Mouse (Mus musculus) lung, embryonic 14.5 days (tissue): ENCODE measurements around the gene 4833423E24Rik. TPM values are rescaled to one million over a fixed set of nuclear protein-coding genes. Genes with fewer than 3 reads are reported as not detected.

Source experiments
- ATAC-seq: fragments of 200-750 bp; cut with Nextera tagmentation; 2 replicates; pipeline ENCODE4 v1.8.0; 2017; ENCODE audit warnings: mild to moderate bottlenecking, moderate TSS enrichment, moderate library complexity; ENCODE audit not compliant: insufficient read depth
- DNase-seq: peaks from one replicate; pipeline ENCODE4 v3.0.0-alpha.2; 2015
- H3K27ac ChIP-seq: fragments of 300-500 bp; sonication (generic); 2 replicates; pipeline ENCODE4 v1.5.1; 2014; ENCODE audit warnings: low read depth, mild to moderate bottlenecking, moderate library complexity
- H3K27me3 ChIP-seq: fragments of 300-500 bp; sonication (generic); 2 replicates; pipeline ENCODE4 v1.6.1; 2014; ENCODE audit warnings: low read length, control low read depth; ENCODE audit not compliant: insufficient read depth
- H3K36me3 ChIP-seq: fragments of 300-500 bp; sonication (generic); 2 replicates; pipeline ENCODE4 v1.6.1; 2014; ENCODE audit warnings: control low read depth; ENCODE audit not compliant: insufficient read depth
- H3K4me1 ChIP-seq: fragments of 300-500 bp; sonication (generic); 2 replicates; pipeline ENCODE4 v1.6.1; 2014; ENCODE audit warnings: antibody characterized with exemption, control low read depth; ENCODE audit not compliant: insufficient read depth
- H3K4me2 ChIP-seq: fragments of 300-500 bp; sonication (generic); 2 replicates; pipeline ENCODE4 v1.6.1; 2014; ENCODE audit warnings: mild to moderate bottlenecking
- H3K4me3 ChIP-seq: fragments of 300-500 bp; sonication (generic); 2 replicates; pipeline ENCODE4 v1.5.1; 2014; ENCODE audit warnings: low read depth, low read length
- H3K9ac ChIP-seq: fragments of 300-500 bp; sonication (generic); 2 replicates; pipeline ENCODE4 v1.6.1; 2014
- H3K9me3 ChIP-seq: fragments of 300-500 bp; sonication (generic); 2 replicates; pipeline ENCODE4 v1.6.1; 2016; ENCODE audit warnings: low read depth, low read length, control low read depth
- CTCF ChIP-seq: IDR thresholded peaks from 2 replicates; pipeline ENCODE4 v1.5.1; 2016; ENCODE audit warnings: antibody characterized with exemption, low read depth
- WGBS: fragments of 180-500 bp; shearing (Covaris S2); extraction: QIAGEN DNeasy Blood & Tissue Kit; methylation state at CpG from one replicate; pipeline ENCODE4 v1.1.7; 2014; 5-methylcytosine and 5-hydroxymethylcytosine counted together
- polyA plus RNA-seq: library from polyadenylated mRNA; unstranded; fragments of >200 nt; fragmentation: Nextera tagmentation; extraction: Ambion mirVana; gene quantifications from 2 replicates; pipeline ENCODE4 v1.2.1, GENCODE M21; 2014

4833423E24Rik gene
- 0.14 TPM in 1 of 2 replicates, not detected in the other for polyA plus RNA-seq

- H3K4me2 ChIP-seq, result no peak within 1 kb of the TSS
- ATAC-seq, result no peak
- H3K4me1 ChIP-seq, result no peaks in the 10 kb centered on the region
- no peak within 1 kb of the TSS for H3K4me3 ChIP-seq
- WGBS, result 31% methylated on average over 3 of the region's 4 CpGs
- DNase-seq, result no peak
- no peaks in the 10 kb centered on the region for H3K36me3 ChIP-seq
- H3K27me3 ChIP-seq, result no peaks in the 10 kb centered on the region
- no peak for TF ChIP-seq CTCF
- H3K9me3 ChIP-seq, result no peaks in the 10 kb centered on the region
- no peak within 1 kb of the TSS for H3K27ac ChIP-seq
- H3K9ac ChIP-seq, result no peak within 1 kb of the TSS
These were observed at the start of gene 4833423E24Rik for GRCm38 (mm10) chr2:85518879-85519278. TSS of gene 4833423E24Rik (minus strand) at chr2:85519024.

- Histone ChIP-seq H3K4me3 (no peak overlapping the region), H3K4me2 (no peak overlapping the region), H3K9ac (no peak overlapping the region), H3K36me3 (no peaks in the 10 kb centered on the region), H3K4me1 (no peaks in the 10 kb centered on the region), H3K27ac (no peak overlapping the region), H3K27me3 (no peaks in the 10 kb centered on the region), H3K9me3 (no peaks in the 10 kb centered on the region)
- peak; percentile 86 for TF ChIP-seq CTCF
- ATAC-seq (no peak; the same call in 1 of the 2 replicates), DNase-seq (peak; percentile 77)
- WGBS, result 15% methylated on average over 4 of the region's 4 CpGs
These were observed 42.4 kb upstream of the 4833423E24Rik start for GRCm38 (mm10) chr2:85561187-85561586.

- no peaks in the 10 kb centered on the region for H3K36me3 ChIP-seq
- peak; percentile 1 for DNase-seq
- no peak overlapping the region for H3K9ac ChIP-seq
- no peak overlapping the region for H3K4me3 ChIP-seq
- H3K4me1 ChIP-seq, result no peaks in the 10 kb centered on the region
- H3K27ac ChIP-seq, result no peak overlapping the region
- H3K4me2 ChIP-seq, result no peak overlapping the region
- H3K27me3 ChIP-seq, result no peaks in the 10 kb centered on the region
- 41% methylated on average over 4 of the region's 4 CpGs for WGBS
- TF ChIP-seq CTCF, result no peak
- H3K9me3 ChIP-seq, result no peaks in the 10 kb centered on the region
- ATAC-seq, result no peak
These were observed 41.4 kb upstream of the 4833423E24Rik start for GRCm38 (mm10) chr2:85560226-85560625.

GRCm38 (mm10) chr2:85554806-85555205 is 36.0 kb upstream of the 4833423E24Rik start:
- H3K9ac ChIP-seq, result no peak overlapping the region
- H3K27ac ChIP-seq, result no peak overlapping the region
- no peaks in the 10 kb centered on the region for H3K36me3 ChIP-seq
- H3K9me3 ChIP-seq, result no peaks in the 10 kb centered on the region
- no peak for TF ChIP-seq CTCF
- ATAC-seq, result no peak
- no peaks in the 10 kb centered on the region for H3K27me3 ChIP-seq
- H3K4me2 ChIP-seq, result no peak overlapping the region
- WGBS, result 68% methylated on average over 1 of the region's 1 CpGs
- DNase-seq, result no peak
- no peak overlapping the region for H3K4me3 ChIP-seq
- H3K4me1 ChIP-seq, result no peaks in the 10 kb centered on the region

GRCm38 (mm10) chr2:85533934-85534333 is 15.1 kb upstream of the 4833423E24Rik start:
- no peak for ATAC-seq
- H3K4me2 ChIP-seq, result no peak overlapping the region
- H3K4me3 ChIP-seq, result no peak overlapping the region
- H3K9ac ChIP-seq, result no peak overlapping the region
- no peaks in the 10 kb centered on the region for H3K27me3 ChIP-seq
- H3K27ac ChIP-seq, result no peak overlapping the region
- H3K4me1 ChIP-seq, result no peaks in the 10 kb centered on the region
- no peaks in the 10 kb centered on the region for H3K36me3 ChIP-seq
- H3K9me3 ChIP-seq, result no peaks in the 10 kb centered on the region
- WGBS, result 85% methylated on average over 1 of the region's 1 CpGs
- TF ChIP-seq CTCF, result no peak
- no peak for DNase-seq

GRCm38 (mm10) chr2:85532082-85532778 is 13.4 kb upstream of the 4833423E24Rik start:
- Histone ChIP-seq H3K27ac (peak overlapping the region; percentile 65), H3K36me3 (no peaks in the 10 kb centered on the region), H3K4me2 (no peak overlapping the region), H3K9me3 (no peaks in the 10 kb centered on the region), H3K4me3 (no peak overlapping the region), H3K27me3 (no peaks in the 10 kb centered on the region), H3K4me1 (no peaks in the 10 kb centered on the region), H3K9ac (no peak overlapping the region)
- DNase-seq, result peak; percentile 44
- 44% methylated on average over 2 of the region's 2 CpGs for WGBS
- no peak for TF ChIP-seq CTCF
- ATAC-seq, result peak; percentile 79

GRCm38 (mm10) chr2:85522859-85523489 is 4.2 kb upstream of the 4833423E24Rik start:
- no peak for ATAC-seq
- H3K36me3 ChIP-seq, result no peaks in the 10 kb centered on the region
- 91% methylated on average over 2 of the region's 2 CpGs for WGBS
- no peak for TF ChIP-seq CTCF
- H3K4me1 ChIP-seq, result no peaks in the 10 kb centered on the region
- no peak overlapping the region for H3K4me3 ChIP-seq
- H3K9me3 ChIP-seq, result no peaks in the 10 kb centered on the region
- H3K27me3 ChIP-seq, result no peaks in the 10 kb centered on the region
- DNase-seq, result no peak
- H3K9ac ChIP-seq, result no peak overlapping the region
- H3K27ac ChIP-seq, result no peak overlapping the region
- no peak overlapping the region for H3K4me2 ChIP-seq
